Mouse (Mus musculus) heart, adult 11 months (tissue): Measurements from ENCODE around the gene Svop.

Experiments
- DNase-seq: peaks from one replicate; pipeline ENCODE4 v3.0.0; 2022

The Svop gene

DNA sequence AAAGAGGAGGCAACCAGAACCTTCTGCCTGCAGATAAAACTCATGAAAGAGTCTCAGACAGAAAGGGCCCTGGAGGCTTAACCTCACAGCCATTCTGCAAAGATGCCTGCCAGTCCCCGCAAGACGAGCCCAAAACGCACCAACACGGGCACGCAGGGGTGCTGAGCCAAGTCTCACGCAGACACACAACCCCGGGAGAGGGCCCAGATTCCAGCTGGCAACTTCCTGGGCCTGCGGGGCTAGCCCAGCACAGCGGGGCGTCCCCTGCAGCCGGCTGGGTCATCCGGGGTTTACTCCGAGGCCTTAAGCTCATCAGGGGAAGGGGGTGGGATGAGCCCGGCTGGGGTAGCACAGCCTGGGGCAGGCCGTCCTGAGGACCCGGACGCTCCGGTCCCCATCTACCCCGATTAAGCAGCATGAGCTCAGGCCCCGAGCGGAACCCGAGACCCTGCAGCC, 98.3 kb downstream of the Svop start:
- DNase-seq, result peak; percentile 97

GRCm38 (mm10) chr5:113992339-113992831, 99.0 kb downstream of the Svop start:
- peak; percentile 97 for DNase-seq

DNA sequence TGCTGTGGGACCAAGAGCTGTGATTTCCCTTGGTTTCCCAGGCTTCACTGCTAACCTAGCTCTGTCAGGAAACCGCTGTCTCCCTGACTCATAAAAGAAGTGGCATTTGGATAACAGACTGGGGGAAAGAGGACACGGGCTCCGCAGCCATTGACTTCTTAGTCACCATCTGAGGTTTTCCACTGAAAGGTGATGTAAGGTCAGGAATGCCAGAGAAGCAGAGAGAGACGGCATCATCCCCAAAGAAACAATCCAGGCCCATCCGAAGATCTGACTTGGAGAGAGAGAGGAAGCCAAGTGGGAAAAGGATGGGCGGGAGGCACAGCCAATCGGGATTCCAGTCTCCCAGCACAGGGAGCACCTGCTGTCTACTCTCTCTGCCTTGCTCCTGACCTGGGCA, 100.2 kb downstream of the Svop start:
- peak; percentile 91 for DNase-seq

- DNase-seq, result peak; percentile 90
Measured at GRCm38 (mm10) chr5:113990593-113990992, 100.8 kb downstream of the Svop start.

DNA sequence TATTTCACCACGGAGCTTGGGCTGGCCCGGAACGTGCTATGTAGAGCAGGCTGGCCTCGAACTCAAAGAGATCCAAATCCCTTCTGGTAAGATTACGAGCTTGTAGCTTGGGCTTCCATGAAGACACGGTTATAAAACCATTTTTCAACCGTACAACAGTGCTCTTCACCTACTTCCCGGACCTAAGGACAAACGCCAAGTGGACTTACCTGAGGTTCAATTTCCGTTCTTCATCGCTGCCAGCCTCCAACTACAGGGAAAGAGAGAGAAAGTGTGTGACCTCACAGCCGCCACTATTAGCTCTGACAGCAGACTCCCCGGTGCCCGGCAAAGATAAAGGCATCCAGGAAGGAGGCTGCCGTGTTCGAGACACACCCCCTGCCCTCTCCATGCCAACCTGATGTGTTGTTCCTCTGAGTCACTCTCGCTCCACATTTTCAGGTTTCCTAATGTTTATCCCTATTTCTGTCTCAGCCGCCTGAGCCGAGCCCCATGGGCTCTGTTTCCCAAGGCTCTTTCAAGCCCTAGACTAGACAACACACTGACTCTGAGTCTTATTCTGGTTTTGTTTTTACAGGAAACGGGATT, 101.8 kb downstream of the Svop start:
- DNase-seq, result peak; percentile 92

- peak; percentile 99 for DNase-seq
Measured at GRCm38 (mm10) chr5:113986182-113986961, 105.0 kb downstream of the Svop start.

DNA sequence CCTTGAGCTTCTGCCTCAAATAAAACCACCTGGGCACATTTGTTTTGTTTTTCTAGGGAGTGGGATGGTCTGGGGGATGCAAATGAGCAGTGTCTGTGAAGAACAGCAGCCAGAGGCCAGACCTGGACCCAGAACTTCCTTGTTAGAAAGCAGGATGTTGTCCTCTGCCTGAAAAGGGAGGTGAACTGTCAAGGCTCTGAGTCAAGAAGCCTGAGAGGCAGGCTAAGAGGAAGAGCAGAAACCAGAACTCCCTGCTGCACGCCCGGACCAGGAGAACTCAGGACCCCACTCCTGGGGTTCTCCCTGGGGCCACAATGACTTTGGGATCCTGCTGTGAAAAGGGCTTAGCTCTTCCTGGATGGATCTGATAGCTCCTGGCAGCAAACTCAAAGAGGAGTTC, 105.6 kb downstream of the Svop start:
- peak; percentile 92 for DNase-seq

DNA sequence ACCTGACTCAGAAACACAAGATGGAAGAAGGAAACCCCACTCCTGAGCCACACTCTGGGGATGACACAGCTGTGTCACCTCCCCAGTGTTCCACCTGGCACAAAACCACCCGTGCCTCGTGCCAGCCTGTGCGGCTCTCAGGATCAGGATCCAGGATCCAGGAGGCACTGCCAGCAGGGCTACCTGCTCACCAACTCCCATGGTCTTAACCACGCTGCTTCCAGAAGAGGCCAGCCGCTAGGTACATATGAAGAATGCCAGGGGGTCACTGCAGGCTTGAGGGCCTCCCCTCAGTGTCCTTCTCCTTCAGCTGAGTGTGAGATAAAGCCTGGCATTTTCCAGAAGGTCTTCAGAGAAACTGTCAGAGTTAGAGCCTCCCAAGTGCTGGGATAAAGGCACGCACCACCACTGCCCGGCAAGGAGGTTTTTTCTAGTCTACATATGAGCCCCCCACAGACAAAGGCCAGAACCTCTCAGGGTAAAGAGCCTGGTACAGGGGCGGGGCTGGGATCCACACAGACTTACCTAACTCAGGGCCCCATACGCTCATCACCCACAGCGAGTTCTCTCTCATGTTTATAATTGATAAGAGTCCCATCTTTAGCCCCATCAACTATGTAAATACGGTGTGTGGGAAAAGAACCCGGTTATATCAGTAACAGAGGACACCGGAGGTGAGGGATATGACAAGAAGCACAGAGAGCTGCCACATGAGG, 107.2 kb downstream of the Svop start:
- DNase-seq, result peak; percentile 91

DNA sequence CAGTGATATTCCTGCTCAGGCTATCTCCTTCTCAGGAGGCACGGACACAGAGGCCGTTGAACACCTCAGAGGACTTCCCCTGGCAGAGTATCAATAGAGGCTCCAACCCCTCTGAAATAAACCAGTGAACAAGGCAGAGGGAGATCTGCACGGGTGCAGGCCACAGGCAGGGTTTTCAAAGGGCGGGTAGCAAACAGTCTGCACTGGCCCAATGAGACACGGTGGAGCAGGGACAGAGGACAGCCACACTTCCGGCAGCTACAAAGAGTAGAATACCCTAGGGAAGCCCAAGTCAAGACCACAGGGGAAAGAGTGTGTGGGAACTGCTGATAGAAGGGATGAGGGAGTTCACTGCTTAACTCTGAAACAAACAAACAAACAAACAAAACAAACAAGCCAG, 107.8 kb downstream of the Svop start:
- DNase-seq, result peak; percentile 93

- DNase-seq, result no peak
Measured at GRCm38 (mm10) chr5:113981843-113982242, 109.5 kb downstream of the Svop start.

- no peak for DNase-seq
Measured at GRCm38 (mm10) chr5:113981171-113981570, 110.2 kb downstream of the Svop start.

GRCm38 (mm10) chr5:113980511-113980910, 110.9 kb downstream of the Svop start:
- DNase-seq, result no peak

DNA sequence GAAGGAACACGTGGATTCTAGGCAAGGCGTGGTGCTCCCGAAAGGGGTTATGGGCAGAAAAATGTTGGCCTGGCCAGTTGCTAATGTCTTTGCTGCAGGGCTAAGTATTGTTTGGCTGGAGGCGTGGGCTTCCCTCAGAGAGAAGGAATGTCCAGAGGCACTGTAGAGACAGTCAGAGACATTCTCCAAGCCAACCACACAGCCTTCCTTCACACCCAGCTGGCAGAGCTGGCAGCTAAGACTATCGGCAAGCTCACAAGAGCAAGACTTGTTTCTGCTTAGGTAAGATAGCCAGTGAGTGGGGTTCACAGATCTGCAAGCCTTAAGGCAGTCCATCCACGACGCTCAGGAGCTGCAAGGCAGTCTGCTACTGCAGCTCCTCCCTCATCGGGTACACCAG, 114.1 kb downstream of the Svop start:
- DNase-seq, result peak; percentile 92
